Mouse (Mus musculus) MEL (cell line): ENCODE data around the gene Efna5.

Source experiments
- CTCF ChIP-seq, 3 experiments: IDR thresholded peaks in 2 of 3; conservative IDR thresholded peaks in 1 of 3; 2 replicates each; pipeline ENCODE4 v1.5.1; 2011 to 2012; ENCODE audit warnings: low read length in 3 of 3, low read depth in 2 of 3, mild to moderate bottlenecking in 2 of 3, improper control_type of control experiment in 1 of 3, inconsistent platforms in 1 of 3, mixed read lengths in 1 of 3, moderate library complexity in 1 of 3; ENCODE audit not compliant: control insufficient read depth in 1 of 3, insufficient read depth in 1 of 3, poor library complexity in 1 of 3, severe bottlenecking in 1 of 3
- EP300 ChIP-seq, 2 experiments: IDR thresholded peaks; 2 replicates each; pipeline ENCODE4 v1.6.1; 2011; ENCODE audit warnings: improper control_type of control experiment in 2 of 2, low read length in 2 of 2, low read depth in 1 of 2, mild to moderate bottlenecking in 1 of 2
- GATA1 ChIP-seq: IDR thresholded peaks from 2 replicates; pipeline ENCODE4 v1.6.1; 2011; ENCODE audit warnings: low read depth, low read length, improper control_type of control experiment
- MEF2A ChIP-seq: IDR thresholded peaks from 2 replicates; pipeline ENCODE4 v1.6.1; 2014; ENCODE audit warnings: low read depth, mild to moderate bottlenecking, inconsistent platforms, low read length, improper control_type of control experiment; ENCODE audit not compliant: poor library complexity, insufficient replicate concordance, severe bottlenecking; ENCODE audit errors: extremely low read depth
- POLR2A ChIP-seq, 2 experiments: IDR thresholded peaks; 2 replicates each; pipeline ENCODE4 v1.6.1; 2011 to 2012; ENCODE audit warnings: low read length in 2 of 2, mild to moderate bottlenecking in 2 of 2, control low read depth in 1 of 2, improper control_type of control experiment in 1 of 2, low read depth in 1 of 2, moderate library complexity in 1 of 2; ENCODE audit not compliant: control insufficient read depth in 1 of 2, insufficient read depth in 1 of 2, poor library complexity in 1 of 2

DNA sequence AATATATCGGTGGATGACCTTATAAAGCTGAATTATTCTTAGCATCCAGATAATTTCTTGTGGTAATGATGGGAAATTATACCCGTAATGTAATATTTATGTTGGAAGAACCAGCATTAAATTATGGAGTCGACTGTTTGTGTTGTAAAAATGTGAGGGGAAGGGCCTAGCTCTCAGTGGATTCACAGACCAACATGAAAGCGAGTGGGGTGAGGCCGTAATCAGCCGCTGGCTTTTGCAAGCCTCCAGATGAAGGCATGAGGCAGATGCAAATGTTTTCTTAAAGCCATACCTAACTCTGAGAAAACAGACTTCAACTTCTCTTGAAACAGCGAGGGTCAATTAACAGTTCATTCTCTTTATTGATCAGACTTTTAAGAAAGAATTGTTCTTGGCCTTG, 106.4 kb downstream of the Efna5 start:
- TF ChIP-seq EP300 (IDR thresholded peaks at IDR 0.05; ENCODE audit: low read depth in 1 of 2, low read length in 2 of 2) (no peak), POLR2A (IDR thresholded peaks at IDR 0.05; ENCODE audit: control insufficient read depth in 1 of 2, insufficient read depth in 1 of 2, low read depth in 1 of 2, low read length in 2 of 2, poor library complexity in 1 of 2) (no peak), CTCF (IDR thresholded peaks at IDR 0.05 in 2 of 3, conservative IDR thresholded peaks at IDR 0.05 in 1 of 3; ENCODE audit: control insufficient read depth in 1 of 3, insufficient read depth in 1 of 3, low read depth in 2 of 3, low read length in 3 of 3, poor library complexity in 1 of 3, severe bottlenecking in 1 of 3) (no peak), GATA1 (no peak), MEF2A (no peak)
